Mouse (Mus musculus) left cerebral cortex, postnatal 10 days (tissue): ENCODE data around the gene Ccnb1ip1. TPM values are rescaled to one million over a fixed set of nuclear protein-coding genes. Genes with fewer than 3 reads are reported as not detected.
A peak's percentile ranks its signal among the peaks of the same experiment; 100 is the strongest.
"Not testable (repeated sequence)": the region's sequence is repeated elsewhere in the genome, so short reads cannot be mapped to it uniquely, and the experiment has no call there.

Experiments
- DNase-seq, 2 experiments: peaks; one replicate each; pipeline ENCODE4 v3.0.0; 2021 to 2022; ENCODE audit warnings: low spot score in 2 of 2, mixed read lengths in 1 of 2; ENCODE audit errors: extremely low spot score in 1 of 2
- intact Hi-C: fragments of 180-260 bp; cut with DNase I; formaldehyde crosslinking; loops from one replicate; pipeline ENCODE4 v1.15.1; 2025
- total RNA-seq, 2 experiments: library from RNA; stranded (reverse); gene quantifications; 2 replicates each; pipeline ENCODE4 v1.2.3; 2021

Gene Ccnb1ip1
- not detected for total RNA-seq

DNA sequence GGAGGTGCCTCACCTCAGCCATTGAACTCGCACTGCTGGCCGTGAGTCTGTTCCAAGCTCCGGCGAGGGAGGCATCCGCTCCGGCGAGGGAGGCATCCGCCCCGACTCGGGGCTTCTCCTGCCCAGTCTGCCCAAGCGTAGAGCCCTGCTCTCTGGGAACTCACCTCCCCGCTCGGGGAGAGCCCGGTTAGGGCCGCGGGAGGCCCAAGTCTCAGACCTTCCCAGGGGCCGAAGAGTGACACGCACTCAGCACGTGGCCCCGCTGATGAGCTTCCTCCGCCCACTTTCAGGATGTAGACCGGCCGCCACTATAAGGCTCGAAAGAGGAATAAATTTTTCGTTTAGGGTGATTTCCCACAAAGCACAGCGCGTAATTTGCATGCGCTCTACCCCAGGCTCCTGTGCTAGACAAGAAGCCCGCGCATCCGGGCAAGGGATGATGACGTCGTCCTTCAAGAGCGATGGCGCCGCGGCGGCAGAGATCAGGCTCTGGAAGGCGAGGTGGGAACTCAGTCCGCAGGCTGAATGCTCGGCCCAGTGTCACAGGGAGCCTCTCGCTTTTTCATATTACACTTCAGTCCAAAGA, at the start of gene Ccnb1ip1, which contains the start of gene Parp2:
Ccnb1ip1 (minus strand) TSS at position 246 of the 586 bp plus-strand sequence.
Parp2 (plus strand) TSS at position 355 of the 586 bp plus-strand sequence.
- peak; percentile 94 to 98 for DNase-seq
- intact Hi-C loops, result loop anchor here (1.0 to 5.0 kb wide), 3 partner anchors 105 to 280 kb away; no protein-coding TSS in a partner anchor

DNA sequence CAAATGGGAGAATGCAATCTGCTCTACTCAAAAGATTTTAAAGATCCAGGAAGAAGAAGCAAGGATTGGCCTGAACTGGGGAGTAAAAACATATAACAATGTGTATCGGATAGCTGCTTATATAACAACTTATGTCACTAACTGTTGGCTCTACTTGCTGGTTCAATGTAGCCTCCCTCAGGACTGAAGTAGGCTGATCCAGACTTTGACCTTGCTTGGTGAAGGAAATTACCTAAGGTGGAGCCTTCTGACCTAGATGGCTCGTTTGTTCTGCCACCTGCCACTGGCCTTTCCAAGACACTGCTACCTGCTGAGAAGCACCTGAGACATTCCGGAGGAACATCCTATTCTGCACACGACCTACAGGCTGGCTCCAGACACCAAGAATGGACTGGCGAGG, 48.3 kb upstream of the Ccnb1ip1 start:
- intact Hi-C loops, result no loop called here
- no peak for DNase-seq

DNA sequence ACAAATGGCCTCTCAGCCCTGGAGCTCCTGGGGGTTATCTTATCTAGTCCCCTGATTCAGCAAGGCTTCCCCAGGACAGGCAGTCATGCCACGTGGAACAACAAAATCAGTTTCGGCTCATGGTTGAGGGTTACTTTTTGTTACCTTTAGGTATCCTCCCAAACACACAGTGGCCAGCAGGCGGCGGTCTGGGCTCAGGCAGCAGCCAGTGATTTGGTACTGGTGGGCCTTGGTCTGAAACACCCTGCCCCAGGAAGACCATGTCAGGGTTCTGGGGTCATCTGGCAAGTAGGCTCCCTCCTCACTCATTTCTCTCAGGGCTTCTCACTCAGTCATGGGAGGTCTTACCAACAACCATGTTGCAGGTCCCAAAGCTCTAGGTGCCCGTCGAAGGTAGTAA, 29.7 kb upstream of the Ccnb1ip1 start:
- intact Hi-C loops, result no loop called here
- DNase-seq, result peak in 1 of 2 experiments; percentile 53

DNA sequence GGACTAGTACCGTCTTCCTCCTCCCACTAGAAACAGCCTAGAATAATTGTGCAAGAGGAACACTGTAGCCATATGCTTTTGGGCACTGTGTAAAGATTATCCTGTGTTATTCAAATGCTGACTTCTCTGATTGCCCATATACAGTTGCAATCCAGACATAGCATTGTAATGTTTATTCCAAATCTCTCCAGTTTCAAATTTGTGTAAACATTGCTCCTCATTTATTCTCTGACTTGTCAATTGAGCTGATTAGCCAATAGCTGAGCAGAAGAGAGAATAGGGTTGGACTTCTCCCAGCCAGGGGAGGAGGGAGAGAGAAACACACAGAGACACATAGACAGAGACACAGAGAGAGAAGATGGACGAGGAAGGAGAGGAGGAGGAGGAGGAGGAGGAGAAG, 26.9 kb upstream of the Ccnb1ip1 start:
- DNase-seq, result no peak
- intact Hi-C loops, result no loop called here

DNA sequence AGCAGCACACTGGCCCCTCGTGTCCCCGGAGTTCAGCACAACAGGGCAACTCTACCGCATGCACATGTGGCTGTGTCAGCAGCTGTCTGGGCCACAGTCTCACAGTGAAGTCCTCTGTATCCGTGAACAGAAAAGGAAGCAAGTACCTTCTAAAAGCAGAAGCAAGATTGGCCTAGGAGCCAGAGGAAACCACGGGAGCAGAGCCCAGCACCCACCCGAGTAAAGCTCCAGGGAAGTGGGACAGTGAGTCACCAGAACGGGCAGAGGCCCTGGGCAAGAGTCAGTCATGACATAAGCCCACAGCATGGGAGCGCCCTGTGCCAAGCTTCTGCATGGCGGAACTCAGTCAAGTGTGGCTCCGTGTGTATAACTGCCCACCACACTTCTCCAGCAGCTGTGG, 26.4 kb upstream of the Ccnb1ip1 start:
- intact Hi-C loops, result no loop called here
- peak; percentile 13 to 38 for DNase-seq

DNA sequence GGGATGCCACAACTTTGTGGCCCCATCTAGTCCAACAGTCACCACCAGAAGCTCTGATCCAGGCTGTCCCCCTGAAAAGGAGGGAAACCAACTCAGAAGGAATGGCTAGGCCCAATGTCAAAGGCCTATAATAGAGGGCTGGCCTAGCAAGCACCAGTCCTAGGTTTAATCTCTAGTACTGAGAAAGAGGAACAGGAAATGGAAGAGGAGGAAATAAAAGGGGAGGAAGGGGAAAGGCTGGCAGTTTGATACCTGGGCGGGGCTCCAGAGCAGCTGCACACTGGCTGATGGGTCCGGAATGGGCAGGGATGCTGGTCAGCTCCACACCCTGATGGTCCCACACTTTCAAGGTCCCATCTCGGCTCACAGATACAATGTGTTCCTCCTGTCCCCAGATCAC, 22.3 kb upstream of the Ccnb1ip1 start:
- DNase-seq, result no peak
- intact Hi-C loops, result loop anchor here (5.0 kb wide), 1 partner anchor 97 kb away; no protein-coding TSS in a partner anchor

DNA sequence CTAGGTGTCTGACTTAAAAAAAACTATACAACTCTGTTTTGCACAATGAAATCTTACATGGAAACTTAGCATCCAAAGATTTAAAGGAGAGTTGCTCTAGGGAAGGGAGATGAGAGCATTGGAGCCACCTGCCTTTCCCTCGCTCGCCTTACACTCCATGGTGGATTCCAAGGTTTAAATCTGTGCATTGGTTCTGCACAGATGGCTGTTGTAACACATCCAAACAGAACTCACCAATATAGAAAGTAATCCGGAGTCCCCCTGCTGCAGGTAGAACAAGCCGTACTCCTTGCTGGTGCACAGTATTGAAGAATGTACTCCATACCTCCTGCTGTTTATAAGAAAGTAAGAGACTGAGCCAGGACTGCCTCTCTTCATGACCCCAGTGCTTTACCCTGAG, 19.0 kb upstream of the Ccnb1ip1 start:
- peak in 1 of 2 experiments; percentile 17 for DNase-seq
- intact Hi-C loops, result loop anchor here (5.0 kb wide), 1 partner anchor 101 kb away; no protein-coding TSS in a partner anchor

DNA sequence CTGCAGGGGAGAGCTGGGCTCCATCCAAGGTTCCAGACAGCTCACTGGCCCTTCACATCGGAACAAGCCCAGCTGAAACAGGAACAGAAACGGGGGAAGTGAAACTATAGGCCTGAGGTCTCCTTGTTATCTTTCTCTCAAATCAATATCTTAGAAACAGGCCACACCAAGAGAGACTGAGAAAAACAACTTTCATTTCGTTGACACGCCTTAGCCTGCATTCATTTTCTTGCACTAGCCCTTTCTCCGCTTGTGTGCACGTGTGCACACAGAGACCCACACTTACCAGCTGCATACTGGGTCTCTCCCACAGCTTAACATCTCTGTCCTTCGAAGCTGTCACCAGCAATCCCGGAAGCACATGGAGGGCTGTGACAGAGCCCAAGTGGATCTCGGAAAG, 16.7 kb upstream of the Ccnb1ip1 start:
- intact Hi-C loops, result no loop called here
- no peak for DNase-seq

DNA sequence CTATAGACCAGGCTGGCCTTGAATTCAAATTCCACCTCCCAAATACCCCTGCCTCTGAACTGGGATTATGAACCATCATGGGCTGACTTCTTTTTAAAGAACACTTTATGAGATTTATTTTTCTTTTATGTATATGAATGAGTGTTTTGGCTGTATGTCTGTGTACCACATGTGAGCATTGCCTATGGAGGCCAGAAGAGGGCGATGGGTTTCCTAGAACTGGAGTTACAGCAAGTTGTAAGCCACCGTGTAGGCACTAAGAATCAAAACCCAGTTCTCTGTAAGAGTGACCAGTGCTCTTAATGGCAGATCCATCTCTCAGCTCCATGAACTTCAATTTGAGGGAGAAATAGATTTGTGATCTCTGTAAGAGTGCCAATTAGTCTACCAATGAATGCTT, 15.7 kb upstream of the Ccnb1ip1 start:
- no peak for DNase-seq
- intact Hi-C loops, result no loop called here

DNA sequence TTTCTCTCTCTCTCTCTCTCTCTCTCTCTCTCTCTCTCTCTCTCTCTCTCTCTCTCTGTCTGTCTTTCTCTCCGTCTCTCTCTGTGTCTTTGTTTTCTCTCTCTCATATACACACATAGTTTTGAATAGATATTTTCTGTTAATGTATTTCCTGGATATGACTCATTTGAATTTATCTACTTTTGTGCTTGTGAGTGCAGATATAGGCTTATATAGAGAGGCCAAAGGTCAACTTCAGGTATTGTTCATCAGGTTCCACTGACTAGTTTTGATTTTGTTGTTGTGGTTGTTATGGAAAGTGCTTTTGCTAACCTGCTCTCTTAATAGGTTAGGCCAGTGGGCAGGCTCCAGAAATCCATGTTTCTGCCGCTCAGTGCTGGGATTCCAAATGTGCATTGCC, 5.5 kb upstream of the Ccnb1ip1 start:
- DNase-seq, result no peak
- intact Hi-C loops, result no loop called here

DNA sequence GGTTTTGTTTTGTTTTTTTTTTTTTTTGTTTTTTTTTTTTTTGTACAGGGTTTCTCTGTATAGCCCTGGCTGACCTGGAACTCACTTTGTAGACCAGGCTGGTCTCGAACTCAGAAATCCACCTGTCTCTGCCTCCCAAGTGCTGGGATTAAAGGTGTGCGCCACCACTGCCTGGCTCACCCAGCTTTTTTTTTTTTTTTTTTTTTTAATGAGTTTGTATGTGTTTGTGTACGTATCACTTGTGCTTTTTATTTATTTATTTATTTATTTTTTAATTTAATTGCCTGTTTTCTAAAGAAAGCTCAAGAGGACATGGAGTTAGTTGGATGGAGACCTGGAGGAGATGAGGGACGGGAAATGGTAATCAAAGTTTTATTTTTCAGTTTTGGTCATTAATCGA, 1.1 kb downstream of the Ccnb1ip1 start:
- not testable (repeated sequence) for DNase-seq
- intact Hi-C loops, result loop anchor here (5.0 kb wide), 2 partner anchors 106 to 281 kb away; no protein-coding TSS in a partner anchor

DNA sequence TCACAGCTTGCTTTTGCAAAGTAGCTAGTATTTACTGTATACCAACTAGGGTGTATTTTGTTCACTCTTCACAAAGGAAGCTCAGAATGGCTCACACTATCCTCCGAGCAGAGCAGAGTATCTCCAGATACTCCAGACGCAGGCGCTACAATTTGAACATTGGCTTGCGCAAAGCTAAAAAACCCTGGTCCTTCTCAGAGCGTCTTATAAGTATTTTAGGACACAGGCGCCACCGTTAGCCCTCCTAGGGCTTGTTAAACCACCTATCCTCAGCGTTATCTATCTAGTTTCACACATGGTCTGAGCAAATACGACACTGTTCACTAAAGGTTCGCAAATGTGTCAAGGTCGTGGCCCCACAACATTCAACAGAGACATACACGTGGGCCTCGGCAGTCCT, 2.8 kb downstream of the Ccnb1ip1 start:
- no peak for DNase-seq
- intact Hi-C loops, result loop anchor here (5.0 kb wide), 3 partner anchors 108 to 947 kb away; no protein-coding TSS in a partner anchor

DNA sequence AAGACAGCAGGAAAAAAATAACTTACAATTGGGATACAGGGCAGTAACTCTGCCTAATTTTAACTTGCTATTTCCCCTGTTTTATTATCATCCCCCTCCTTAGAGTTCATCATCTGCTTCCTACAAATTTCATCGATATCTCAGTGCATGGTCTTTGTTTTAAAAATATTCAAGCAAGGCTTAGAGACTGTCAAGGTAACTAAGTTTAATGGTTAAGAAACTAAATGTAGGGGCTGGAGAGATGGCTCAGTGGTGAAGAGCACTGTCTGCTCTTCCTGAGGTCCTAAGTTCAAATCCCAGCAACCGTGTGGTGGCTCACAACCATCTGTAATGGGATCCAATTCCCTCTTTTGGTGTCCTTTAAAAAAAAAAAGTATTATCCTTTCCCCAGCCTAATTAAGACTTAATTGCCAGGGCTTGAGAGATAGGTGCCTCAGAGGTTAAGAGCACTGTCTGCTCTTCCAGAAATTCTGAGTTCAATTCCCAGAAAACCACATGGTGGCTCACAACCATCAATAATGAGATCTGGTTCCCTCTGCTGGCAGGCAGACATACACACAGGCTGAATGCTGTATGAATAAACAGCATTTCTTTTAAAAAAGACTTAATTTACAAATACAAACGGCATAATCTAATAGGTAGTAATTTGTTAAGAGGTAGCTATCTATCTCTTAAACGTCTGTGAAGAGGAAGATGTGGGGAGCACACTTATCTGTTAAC, 4.5 kb downstream of the Ccnb1ip1 start:
- DNase-seq, result no peak
- intact Hi-C loops, result loop anchor here (5.0 kb wide), 1 partner anchor 946 kb away; no protein-coding TSS in a partner anchor

DNA sequence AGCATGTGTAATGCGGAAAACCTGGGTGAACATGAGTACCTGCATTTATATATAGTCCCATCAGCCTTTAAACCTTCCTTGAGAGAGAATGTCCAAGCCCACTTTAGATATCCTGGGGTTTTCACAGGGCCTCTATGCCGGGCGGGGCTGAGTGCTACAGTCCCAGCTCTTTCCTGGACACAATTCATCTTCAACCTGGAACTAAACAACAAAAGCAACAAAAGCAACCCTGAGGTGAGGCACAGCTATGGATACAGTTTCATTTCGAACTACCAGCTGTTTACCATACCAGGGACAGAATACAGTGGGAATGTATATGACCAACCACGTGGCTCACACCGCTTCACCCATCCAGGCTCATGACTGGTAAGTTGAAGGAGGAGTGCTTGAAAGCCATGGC, 5.1 kb downstream of the Ccnb1ip1 start:
- no peak for DNase-seq
- intact Hi-C loops, result loop anchor here (5.0 kb wide), 1 partner anchor 945 kb away; no protein-coding TSS in a partner anchor

DNA sequence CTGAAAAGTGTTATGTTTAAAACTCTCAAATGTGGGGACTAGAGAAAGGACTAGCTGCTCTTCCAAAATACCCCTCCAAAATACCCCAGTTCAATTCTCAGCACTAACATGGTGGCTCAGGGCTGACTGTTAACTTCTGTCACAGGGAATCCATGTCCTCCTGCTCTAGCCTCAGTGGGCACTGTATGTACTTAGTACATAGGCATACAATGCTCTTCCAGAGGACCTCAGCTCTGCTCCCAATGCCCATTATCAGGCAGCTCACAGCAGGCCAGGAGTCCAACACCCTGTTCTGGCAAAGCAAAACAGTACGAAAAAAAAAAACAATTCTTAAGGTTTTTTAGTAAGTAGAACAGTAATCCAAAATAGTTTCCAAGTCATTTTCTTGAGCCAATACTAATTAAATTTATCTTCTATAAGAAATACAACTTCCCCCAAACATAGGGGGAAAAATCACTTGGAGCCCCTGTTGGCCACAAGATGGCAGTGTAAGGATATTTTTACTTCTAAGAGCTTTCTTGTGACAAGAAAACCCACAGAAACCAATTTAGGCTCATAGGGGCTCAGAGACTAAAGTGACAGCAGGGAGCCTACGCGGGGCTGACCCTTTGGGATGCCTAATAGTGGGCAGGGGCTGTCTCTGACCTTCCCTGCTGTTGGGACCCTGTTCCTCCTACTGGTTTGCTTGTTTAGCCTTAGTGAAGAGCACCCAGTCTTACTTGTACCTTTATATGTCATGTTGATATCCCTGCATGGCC, 7.9 kb downstream of the Ccnb1ip1 start:
- intact Hi-C loops, result loop anchor here (5.0 kb wide), 1 partner anchor 942 kb away; no protein-coding TSS in a partner anchor
- DNase-seq, result peak in 1 of 2 experiments; percentile 29

DNA sequence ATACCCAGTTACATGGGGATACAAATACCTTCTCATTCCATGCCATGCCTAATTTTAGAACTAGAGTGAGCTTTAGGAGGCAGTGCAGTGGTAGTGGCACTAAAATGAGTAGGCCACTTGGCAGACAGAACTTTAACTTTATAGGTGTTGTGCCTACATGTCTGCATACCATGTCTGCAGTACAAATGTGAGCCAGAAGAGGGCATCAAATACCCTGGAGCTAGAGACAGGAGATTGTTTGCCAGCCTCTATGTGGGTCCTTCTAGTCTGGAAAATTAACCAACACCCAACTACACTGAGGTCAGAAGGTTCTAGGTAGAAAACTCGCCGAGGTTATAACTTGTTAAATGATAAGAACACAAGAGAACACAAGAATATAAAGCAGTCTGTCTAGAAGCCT, 9.0 kb downstream of the Ccnb1ip1 start:
- DNase-seq, result no peak
- intact Hi-C loops, result no loop called here

DNA sequence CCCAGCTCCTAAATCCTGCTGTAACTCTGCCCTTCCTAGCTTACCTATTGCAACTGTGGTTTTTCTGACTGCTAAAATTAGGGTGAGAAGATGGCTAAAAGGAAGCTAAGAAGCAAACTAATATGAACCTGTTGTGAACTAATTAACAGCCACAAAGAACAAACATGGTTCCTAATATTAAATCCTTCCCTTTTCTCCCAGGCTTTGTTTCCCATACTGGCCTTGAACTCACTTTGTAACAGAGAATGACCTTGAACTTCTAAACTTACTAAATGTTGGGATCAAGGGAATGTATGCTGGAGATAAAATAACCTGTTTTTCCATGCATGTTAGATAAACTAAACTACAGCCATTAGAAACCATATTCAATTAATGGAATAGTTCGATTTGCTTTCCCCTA, 11.1 kb downstream of the Ccnb1ip1 start:
- intact Hi-C loops, result no loop called here

DNA sequence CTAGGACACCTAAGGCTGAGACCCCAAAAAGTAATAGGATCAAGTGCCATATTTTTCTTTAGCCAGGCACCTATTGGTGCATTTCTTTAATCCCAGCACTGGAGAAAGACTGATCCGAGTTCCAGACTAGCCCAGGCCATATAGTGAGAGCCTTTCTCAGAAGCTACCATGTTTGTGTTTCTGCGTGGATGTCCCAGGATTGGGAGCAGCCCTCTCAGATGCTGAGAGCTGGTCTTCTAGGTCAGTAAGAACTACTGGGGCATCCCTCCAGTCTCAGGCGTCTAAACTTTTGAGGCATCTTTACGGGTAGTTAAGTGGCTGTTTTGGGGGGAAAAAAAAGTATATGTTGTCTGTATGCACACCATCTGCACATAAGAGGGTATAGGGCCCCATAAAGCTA, 11.6 kb downstream of the Ccnb1ip1 start:
- intact Hi-C loops, result no loop called here

More for the DNA sequence above, 11.1 kb downstream of the Ccnb1ip1 start:
- no peak for DNase-seq

DNA sequence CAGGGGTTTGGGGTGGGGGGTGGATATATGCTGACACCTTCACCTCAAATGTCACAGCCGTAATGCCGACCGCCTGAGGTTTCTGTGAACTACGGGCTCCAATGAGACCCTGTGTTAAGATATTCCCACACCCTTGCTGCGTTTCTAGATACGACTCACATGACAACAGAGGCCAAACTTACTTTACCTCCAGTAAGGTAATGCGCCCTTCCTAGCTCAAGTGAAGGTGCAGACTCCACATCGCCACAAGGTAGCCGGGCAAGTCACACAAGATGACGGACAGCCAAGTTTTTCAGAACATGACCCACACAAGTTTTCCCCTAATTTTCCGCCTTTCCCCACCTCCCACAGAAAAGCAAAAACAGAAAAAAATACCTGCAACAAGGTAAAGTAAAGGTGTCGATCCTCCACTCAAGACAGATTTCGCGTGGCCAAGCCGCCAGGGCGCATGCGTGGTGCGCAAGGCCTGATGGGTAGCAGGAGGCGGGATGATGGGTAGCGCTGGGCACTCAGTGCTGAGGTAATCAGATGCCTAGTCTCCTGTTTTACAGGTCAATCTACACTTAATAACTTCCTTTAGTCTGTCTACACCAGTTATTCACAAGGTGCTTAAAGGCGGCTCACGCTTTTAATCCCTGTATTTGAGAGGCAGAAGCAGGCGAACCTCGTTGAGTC, 12.1 kb downstream of the Ccnb1ip1 start:
- intact Hi-C loops, result no loop called here

More for the DNA sequence above, 11.6 kb downstream of the Ccnb1ip1 start:
- no peak for DNase-seq

More for the DNA sequence above, 12.1 kb downstream of the Ccnb1ip1 start:
- no peak for DNase-seq
